Mouse (Mus musculus) forebrain, embryonic 15.5 days (tissue): ENCODE results near the gene Kremen2. TPM values are rescaled to one million over a fixed set of nuclear protein-coding genes. Genes with fewer than 3 reads are reported as not detected.

ENCODE experiments used
- ATAC-seq: fragments of 200-750 bp; cut with Nextera tagmentation; replicated peaks from 2 replicates; pipeline ENCODE4 v1.8.0; 2017; ENCODE audit warnings: mild to moderate bottlenecking, moderate TSS enrichment, moderate library complexity
- H3K27ac ChIP-seq: fragments of 300-500 bp; sonication (generic); replicated peaks from 2 replicates; pipeline ENCODE4 v1.5.1; 2015; ENCODE audit warnings: mild to moderate bottlenecking, inconsistent platforms
- H3K27me3 ChIP-seq: fragments of 300-500 bp; sonication (generic); 2 replicates; pipeline ENCODE4 v1.6.1; 2015; ENCODE audit warnings: inconsistent platforms
- H3K36me3 ChIP-seq: fragments of 300-500 bp; sonication (generic); 2 replicates; pipeline ENCODE4 v1.6.1; 2015; ENCODE audit warnings: mild to moderate bottlenecking, inconsistent platforms
- H3K4me1 ChIP-seq: fragments of 300-500 bp; sonication (generic); 2 replicates; pipeline ENCODE4 v1.6.1; 2015; ENCODE audit warnings: inconsistent platforms
- H3K4me2 ChIP-seq: fragments of 300-500 bp; sonication (generic); replicated peaks from 2 replicates; pipeline ENCODE4 v1.6.1; 2015; ENCODE audit warnings: mild to moderate bottlenecking, inconsistent platforms
- H3K4me3 ChIP-seq: fragments of 300-500 bp; sonication (generic); 2 replicates; pipeline ENCODE4 v1.5.1; 2015; ENCODE audit warnings: mild to moderate bottlenecking, inconsistent platforms
- H3K9ac ChIP-seq: fragments of 300-500 bp; sonication (generic); replicated peaks from 2 replicates; pipeline ENCODE4 v1.6.1; 2015; ENCODE audit warnings: mild to moderate bottlenecking, inconsistent platforms
- H3K9me3 ChIP-seq: fragments of 300-500 bp; sonication (generic); 2 replicates; pipeline ENCODE4 v1.6.1; 2016; ENCODE audit warnings: inconsistent platforms
- WGBS: fragments of 180-500 bp; shearing (Covaris S2); methylation state at CpG from one replicate; pipeline ENCODE4 v1.1.7; 2015; ENCODE audit warnings: mixed read lengths; 5-methylcytosine and 5-hydroxymethylcytosine counted together
- polyA plus RNA-seq: library from polyadenylated mRNA; unstranded; fragments of >200 nt; fragmentation: Nextera tagmentation; extraction: Ambion mirVana; gene quantifications from 2 replicates; pipeline ENCODE4 v1.2.1, GENCODE M21; 2015

The Kremen2 gene
- polyA plus RNA-seq, 1 experiment from 2014 or later, result 0.48 TPM

GRCm38 (mm10) chr17:23725477-23725876, 20.2 kb downstream of the Kremen2 start:
- no peak for ATAC-seq
- Histone ChIP-seq H3K27me3 (no peaks in the 10 kb centered on the region), H3K4me1 (peaks cover 14% of the 10 kb centered on the region), H3K9ac (peak overlapping the region; percentile 67), H3K36me3 (no peaks in the 10 kb centered on the region), H3K4me3 (peak overlapping the region; percentile 97), H3K4me2 (peak overlapping the region; percentile 88), H3K9me3 (no peaks in the 10 kb centered on the region), H3K27ac (peak overlapping the region; percentile 65)
- WGBS, result 68% methylated on average over 4 of the region's 4 CpGs

GRCm38 (mm10) chr17:23722376-23723125, 23.1 kb downstream of the Kremen2 start, which contains the start of gene 1520401A03Rik:
Gene 1520401A03Rik (minus strand): TSS chr17:23722783.
- no peak within 1 kb of the TSS for H3K4me2 ChIP-seq
- no peak within 1 kb of the TSS for H3K27ac ChIP-seq
- no peak within 1 kb of the TSS for H3K4me3 ChIP-seq
- H3K9me3 ChIP-seq, result no peaks in the 10 kb centered on the region
- no peaks in the 10 kb centered on the region for H3K27me3 ChIP-seq
- no peak within 1 kb of the TSS for H3K9ac ChIP-seq
- WGBS, result 83% methylated on average over 7 of the region's 7 CpGs
- peaks cover 14% of the 10 kb centered on the region for H3K4me1 ChIP-seq
- no peaks in the 10 kb centered on the region for H3K36me3 ChIP-seq
- ATAC-seq, result no peak

- Histone ChIP-seq H3K36me3 (no peaks in the 10 kb centered on the region), H3K4me2 (no peak overlapping the region), H3K4me1 (peaks cover 7% of the 10 kb centered on the region), H3K9me3 (no peaks in the 10 kb centered on the region), H3K9ac (no peak overlapping the region), H3K4me3 (no peak overlapping the region), H3K27ac (no peak overlapping the region), H3K27me3 (no peaks in the 10 kb centered on the region)
- no peak for ATAC-seq
- 85% methylated on average over 2 of the region's 2 CpGs for WGBS
Observed at GRCm38 (mm10) chr17:23721886-23722285, 23.7 kb downstream of the Kremen2 start.

- 14% methylated on average over 1 of the region's 1 CpGs for WGBS
- Histone ChIP-seq H3K27me3 (no peaks in the 10 kb centered on the region), H3K4me3 (no peak overlapping the region), H3K9ac (no peak overlapping the region), H3K4me1 (no peaks in the 10 kb centered on the region), H3K4me2 (no peak overlapping the region), H3K36me3 (no peaks in the 10 kb centered on the region), H3K9me3 (no peaks in the 10 kb centered on the region), H3K27ac (no peak overlapping the region)
- ATAC-seq, result no peak
Observed at GRCm38 (mm10) chr17:23719455-23719854, 26.2 kb downstream of the Kremen2 start.

- no peaks in the 10 kb centered on the region for H3K9me3 ChIP-seq
- WGBS, result 54% methylated on average over 2 of the region's 2 CpGs
- H3K4me3 ChIP-seq, result no peak overlapping the region
- H3K4me1 ChIP-seq, result no peaks in the 10 kb centered on the region
- no peak overlapping the region for H3K27ac ChIP-seq
- no peaks in the 10 kb centered on the region for H3K36me3 ChIP-seq
- H3K4me2 ChIP-seq, result no peak overlapping the region
- H3K27me3 ChIP-seq, result no peaks in the 10 kb centered on the region
- ATAC-seq, result no peak
- H3K9ac ChIP-seq, result no peak overlapping the region
Observed at GRCm38 (mm10) chr17:23717003-23717402, 28.6 kb downstream of the Kremen2 start.

GRCm38 (mm10) chr17:23706212-23706611, 39.4 kb downstream of the Kremen2 start:
- no peak overlapping the region for H3K27ac ChIP-seq
- no peak overlapping the region for H3K4me3 ChIP-seq
- H3K9me3 ChIP-seq, result no peaks in the 10 kb centered on the region
- 0 out of 2 replicates have a peak, but pooled peaks cover 6% of the 10 kb centered on the region for H3K27me3 ChIP-seq
- peak; percentile 44 for ATAC-seq
- no peaks in the 10 kb centered on the region for H3K4me1 ChIP-seq
- 1% methylated on average over 3 of the region's 3 CpGs for WGBS
- no peak overlapping the region; the same call in 1 of the 2 replicates for H3K9ac ChIP-seq
- no peak overlapping the region for H3K4me2 ChIP-seq
- H3K36me3 ChIP-seq, result no peaks in the 10 kb centered on the region

GRCm38 (mm10) chr17:23705525-23706104, 40.0 kb downstream of the Kremen2 start:
- 72% methylated on average over 7 of the region's 7 CpGs for WGBS
- Histone ChIP-seq H3K36me3 (no peaks in the 10 kb centered on the region), H3K27me3 (peaks cover 9% of the 10 kb centered on the region; the same call in 1 of the 2 replicates), H3K4me3 (no peak overlapping the region), H3K9ac (no peak overlapping the region; the same call in 1 of the 2 replicates), H3K4me2 (no peak overlapping the region), H3K9me3 (no peaks in the 10 kb centered on the region), H3K27ac (no peak overlapping the region), H3K4me1 (no peaks in the 10 kb centered on the region)
- peak; percentile 41 for ATAC-seq

- ATAC-seq, result no peak
- Histone ChIP-seq H3K27me3 (peaks cover 8% of the 10 kb centered on the region; the same call in 1 of the 2 replicates), H3K9ac (no peak overlapping the region), H3K9me3 (no peaks in the 10 kb centered on the region), H3K27ac (no peak overlapping the region), H3K4me1 (peaks cover 3% of the 10 kb centered on the region), H3K36me3 (no peaks in the 10 kb centered on the region), H3K4me2 (no peak overlapping the region), H3K4me3 (no peak overlapping the region)
- 49% methylated on average over 7 of the region's 7 CpGs for WGBS
Observed at GRCm38 (mm10) chr17:23704741-23705140, 40.9 kb downstream of the Kremen2 start.

- WGBS, result 83% methylated on average over 9 of the region's 9 CpGs
- H3K27me3 ChIP-seq, result peaks cover 22% of the 10 kb centered on the region
Observed at GRCm38 (mm10) chr17:23703301-23703700, 42.3 kb downstream of the Kremen2 start.

GRCm38 (mm10) chr17:23700079-23700478, 45.6 kb downstream of the Kremen2 start:
- Histone ChIP-seq H3K4me3 (peak overlapping the region; percentile 86), H3K4me1 (peaks cover 9% of the 10 kb centered on the region), H3K4me2 (peak overlapping the region; percentile 100), H3K27me3 (peaks cover 28% of the 10 kb centered on the region), H3K27ac (no peak overlapping the region), H3K9ac (peak overlapping the region; percentile 59), H3K9me3 (no peaks in the 10 kb centered on the region), H3K36me3 (no peaks in the 10 kb centered on the region)
- 0% methylated on average over 28 of the region's 28 CpGs for WGBS
- peak; percentile 97 for ATAC-seq

More at GRCm38 (mm10) chr17:23703301-23703700, 42.3 kb downstream of the Kremen2 start:
- Histone ChIP-seq H3K4me1 (peaks cover 9% of the 10 kb centered on the region), H3K4me3 (no peak overlapping the region), H3K4me2 (no peak overlapping the region), H3K9ac (no peak overlapping the region), H3K36me3 (no peaks in the 10 kb centered on the region), H3K27ac (no peak overlapping the region), H3K9me3 (no peaks in the 10 kb centered on the region)
- ATAC-seq, result no peak

GRCm38 (mm10) chr17:23699131-23700077, 46.2 kb downstream of the Kremen2 start:
- Histone ChIP-seq H3K27me3 (peaks cover 28% of the 10 kb centered on the region), H3K4me2 (peak overlapping the region; percentile 100), H3K36me3 (no peaks in the 10 kb centered on the region), H3K9ac (peak overlapping the region; percentile 59), H3K9me3 (no peaks in the 10 kb centered on the region), H3K4me1 (peaks cover 9% of the 10 kb centered on the region), H3K27ac (no peak overlapping the region), H3K4me3 (peak overlapping the region; percentile 86)
- WGBS, result under 1% methylated on average over 96 of the region's 101 CpGs
- ATAC-seq, result peak; percentile 72
